Mouse (Mus musculus): ENCODE measurements around the gene Jarid2. TPM values are rescaled to one million over a fixed set of nuclear protein-coding genes. Genes with fewer than 3 reads are reported as not detected.

Gene Jarid2
- 12.1 and 14.4 TPM in 2 replicates for polyA plus RNA-seq (2015; fragmentation: Nextera tagmentation; extraction: Ambion mirVana)

DNA sequence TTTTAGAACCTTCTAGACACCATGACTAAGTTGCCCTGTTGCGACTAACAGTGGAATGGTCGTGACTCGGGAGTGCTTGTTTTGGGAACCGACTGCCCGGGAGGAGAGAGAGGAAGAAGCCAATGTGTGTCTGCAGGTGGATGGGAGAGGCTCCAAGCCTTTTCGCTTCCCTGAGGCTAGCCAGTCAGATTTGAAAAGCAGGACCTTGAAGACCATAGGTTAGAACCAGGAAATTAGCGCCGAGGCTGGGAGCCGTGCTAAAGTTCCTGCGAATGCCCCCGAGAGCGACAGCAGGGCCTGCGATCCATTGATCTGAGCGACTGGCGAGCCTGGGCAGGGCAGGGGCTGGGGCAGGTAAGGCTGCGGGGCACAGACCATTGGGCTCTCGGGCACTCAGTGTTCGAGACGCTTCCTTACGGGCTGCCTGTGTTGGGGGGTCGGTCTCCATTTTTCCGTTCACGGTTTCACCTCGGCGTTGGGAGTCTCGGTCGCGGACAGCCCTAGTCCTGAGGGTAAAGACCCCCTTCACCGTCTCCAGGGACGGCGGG is at the start of gene Jarid2:
Jarid2 (plus strand) TSS at position 51 of the 548 bp plus-strand sequence.

